Mouse (Mus musculus) gastrocnemius, postnatal 25 days (tissue): ENCODE results near the gene Rnf187. TPM values are rescaled to one million over a fixed set of nuclear protein-coding genes. Genes with fewer than 3 reads are reported as not detected.

Source experiments
- DNase-seq: peaks from one replicate; pipeline ENCODE4 v3.0.0; 2022
- long read RNA-seq, 2 experiments: library from polyadenylated mRNA; stranded (forward); transcript quantifications; one replicate each; pipeline ENCODE4 v2.0.0; 2021
- total RNA-seq, 2 experiments: library from RNA; stranded (reverse); gene quantifications; 1 replicate in 1 of 2; 2 replicates in 1 of 2; pipeline ENCODE4 v1.2.3; 2021

Rnf187 gene
- total RNA-seq: 100 to 1,000 TPM in 1 of 2 experiments, 10 to 100 TPM in 1; 99.3 to 105 TPM
- long read RNA-seq, experiment 1, transcript Rnf187-201 (4 exons, 1,949 nt): major isoform, 175 of 247 reads
- long read RNA-seq, experiment 1, partial matches to known transcripts: 13 of 247 reads
- long read RNA-seq, experiment 1, other reads (novel, unspliced or antisense): 59 of 247 reads
- long read RNA-seq, experiment 2, transcript Rnf187-201 (4 exons, 1,949 nt): major isoform, 285 of 347 reads
- long read RNA-seq, experiment 2, partial matches to known transcripts: 7 of 347 reads
- long read RNA-seq, experiment 2, other reads (novel, unspliced or antisense): 55 of 347 reads

GRCm38 (mm10) chr11:58938322-58939087 lies at the start of gene Rnf187:
TSS of gene Rnf187 (minus strand) at chr11:58938916.
- DNase-seq: peak; percentile 91

DNA sequence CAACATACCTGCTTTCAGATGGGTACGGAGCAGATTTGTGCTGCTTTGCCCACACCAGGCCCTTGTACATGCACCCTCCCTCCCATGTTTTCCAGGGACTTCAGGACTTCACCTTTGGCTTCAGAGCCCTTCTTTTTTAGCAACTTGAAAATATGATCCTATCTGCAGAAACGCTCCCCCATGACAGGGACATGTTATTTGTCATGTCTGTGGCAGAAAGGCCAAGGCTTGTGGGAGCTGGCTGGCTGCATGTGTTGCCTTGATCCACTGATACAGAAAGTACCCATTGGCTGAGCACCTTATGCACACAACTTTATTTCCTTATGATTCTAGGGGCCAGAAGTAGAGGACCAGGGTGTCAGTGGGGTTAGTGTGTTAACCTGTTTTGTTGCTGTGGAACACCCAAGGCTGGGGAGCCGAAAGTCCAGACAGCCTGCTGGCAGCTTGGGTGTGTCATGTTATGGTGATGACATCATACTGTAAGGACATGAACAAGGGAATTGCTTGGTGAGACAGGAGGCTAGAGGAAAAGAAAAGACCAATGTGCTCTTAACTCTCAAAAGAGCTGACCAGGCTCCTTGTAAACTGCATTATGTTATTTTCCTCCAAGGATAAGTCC lies 46.7 kb upstream of the Rnf187 start:
- DNase-seq: no peak

DNA sequence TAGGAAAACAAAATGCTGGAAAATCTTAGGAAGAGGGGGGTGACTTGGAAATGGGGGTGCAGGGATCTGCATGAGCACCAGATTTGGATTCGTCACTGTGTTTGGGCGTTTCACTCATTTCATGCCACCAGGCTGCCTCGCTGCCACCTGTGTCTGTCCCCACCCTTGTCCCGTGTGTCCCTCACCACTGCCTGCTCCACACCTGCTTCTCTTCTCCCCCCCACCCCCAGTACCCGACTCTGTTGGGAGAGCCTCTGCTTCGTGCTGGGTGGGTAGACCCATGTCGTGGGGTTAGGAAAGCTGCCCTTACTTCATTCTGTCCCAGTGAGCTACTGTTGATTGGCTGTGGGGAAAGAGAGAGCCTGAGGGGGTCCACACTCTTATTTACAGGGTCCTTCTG lies 45.9 kb upstream of the Rnf187 start:
- no peak for DNase-seq

- DNase-seq: no peak
Measured at GRCm38 (mm10) chr11:58983691-58984341, 45.1 kb upstream of the Rnf187 start.

GRCm38 (mm10) chr11:58982471-58983097 lies 43.9 kb upstream of the Rnf187 start:
- DNase-seq: no peak

- peak; percentile 87 for DNase-seq
Measured at GRCm38 (mm10) chr11:58981541-58982447, 43.1 kb upstream of the Rnf187 start.

DNA sequence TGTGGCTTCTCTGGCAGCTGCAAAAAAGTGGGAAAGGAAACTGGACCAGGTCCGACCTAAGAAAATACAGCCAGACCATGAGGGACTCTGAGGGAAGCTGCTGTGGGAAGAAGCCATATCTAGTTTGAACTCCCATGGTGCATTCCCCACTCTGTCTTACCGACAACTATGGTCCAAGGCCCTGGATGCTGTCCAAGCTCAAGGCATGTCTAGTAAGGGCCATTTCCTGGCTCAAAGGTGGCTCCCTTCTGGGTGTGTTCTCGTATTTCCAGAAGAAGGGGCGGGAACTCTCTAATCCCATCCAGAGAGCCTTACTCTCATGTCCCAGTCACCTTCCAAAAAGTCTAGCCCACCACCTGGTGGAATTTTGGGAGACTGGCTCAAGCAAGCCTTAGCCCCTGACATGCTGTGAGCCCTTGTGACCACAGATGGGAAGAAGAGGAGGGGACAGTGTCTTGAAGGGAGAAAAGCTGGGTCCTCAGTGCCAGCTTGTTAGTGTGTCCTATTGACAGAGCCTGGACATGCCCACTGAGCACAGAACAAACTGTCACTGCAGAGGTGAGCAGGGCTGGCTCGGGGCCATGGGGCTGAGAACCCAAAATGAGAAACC lies 41.8 kb upstream of the Rnf187 start:
- DNase-seq: no peak

- peak; percentile 58 for DNase-seq
Measured at GRCm38 (mm10) chr11:58979661-58980060, 40.9 kb upstream of the Rnf187 start.

GRCm38 (mm10) chr11:58979183-58979582 lies 40.5 kb upstream of the Rnf187 start:
- no peak for DNase-seq

GRCm38 (mm10) chr11:58978706-58979030 lies 40.0 kb upstream of the Rnf187 start:
- no peak for DNase-seq

DNA sequence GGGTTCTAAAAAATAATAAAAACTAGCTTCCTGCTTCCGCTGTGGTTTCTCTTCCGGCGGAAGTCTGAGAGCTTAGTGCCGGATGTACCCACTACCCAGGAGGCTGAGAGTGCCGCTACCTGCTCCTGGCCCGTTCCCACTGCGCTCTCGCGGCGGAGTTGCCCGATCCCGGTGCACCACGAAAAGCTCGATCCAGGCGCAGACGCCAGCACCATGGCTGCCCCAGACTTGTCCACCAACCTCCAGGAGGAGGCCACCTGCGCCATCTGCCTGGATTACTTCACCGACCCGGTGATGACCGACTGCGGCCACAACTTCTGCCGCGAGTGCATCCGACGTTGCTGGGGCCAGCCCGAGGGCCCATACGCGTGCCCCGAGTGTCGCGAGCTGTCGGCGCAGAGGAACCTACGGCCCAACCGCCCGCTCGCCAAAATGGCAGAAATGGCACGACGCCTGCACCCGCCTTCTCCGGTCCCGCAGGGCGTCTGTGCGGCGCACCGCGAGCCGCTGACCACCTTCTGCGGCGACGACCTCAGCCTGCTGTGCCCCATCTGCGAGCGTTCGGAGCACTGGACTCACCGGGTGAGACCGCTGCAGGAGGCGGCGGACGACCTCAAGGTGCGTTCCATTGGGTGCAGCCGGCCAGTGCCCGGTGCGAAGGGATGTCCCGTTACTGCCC lies 39.5 kb upstream of the Rnf187 start, which contains the start of gene Trim11:
Gene Trim11 (plus strand): TSS at position 67 of the 679 bp plus-strand sequence.
- peak; percentile 56 for DNase-seq

- DNase-seq: no peak
Measured at GRCm38 (mm10) chr11:58977607-58978026, 38.9 kb upstream of the Rnf187 start.

GRCm38 (mm10) chr11:58977150-58977549 lies 38.4 kb upstream of the Rnf187 start:
- DNase-seq: no peak

DNA sequence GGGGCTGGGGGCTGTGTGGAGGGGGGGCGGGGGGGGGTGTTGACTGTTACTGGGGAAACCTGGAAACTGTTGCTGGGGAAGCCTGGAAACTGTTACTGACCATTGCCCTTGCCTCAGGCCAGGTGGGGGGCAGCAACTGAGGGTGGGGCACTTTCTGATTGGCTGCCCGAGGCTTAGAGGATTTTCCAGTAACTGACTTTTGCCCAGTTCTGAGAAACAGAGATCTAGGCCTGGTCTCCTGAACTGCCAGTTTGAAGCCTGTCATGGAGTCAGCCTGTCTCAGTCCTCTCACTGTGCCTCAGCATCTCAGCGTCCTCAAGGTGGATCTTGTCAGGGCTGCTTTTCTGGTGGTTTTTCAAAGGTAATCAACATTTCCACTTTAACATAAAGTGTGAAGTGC lies 35.7 kb upstream of the Rnf187 start:
- no peak for DNase-seq

DNA sequence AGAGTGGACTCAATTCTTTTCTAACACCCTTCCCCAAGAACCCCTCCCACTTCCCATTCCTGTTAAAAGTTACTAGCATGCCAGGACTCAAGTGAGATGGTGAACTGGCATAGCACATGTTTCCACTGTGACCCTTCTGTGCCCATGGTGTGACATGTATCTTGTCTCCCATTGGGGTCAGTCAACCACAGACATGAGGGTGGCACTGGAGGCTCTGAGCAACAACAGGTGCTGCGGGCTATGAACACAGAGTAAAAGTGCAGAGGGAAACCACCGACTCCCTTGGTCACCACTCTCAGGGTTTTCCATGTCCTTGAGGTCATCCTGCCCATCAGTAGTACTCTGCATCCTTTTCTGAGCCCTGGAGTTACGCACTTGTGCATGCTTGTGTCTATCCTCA lies 33.1 kb upstream of the Rnf187 start:
- DNase-seq: no peak

- no peak for DNase-seq
Measured at GRCm38 (mm10) chr11:58970831-58971530, 32.3 kb upstream of the Rnf187 start.

GRCm38 (mm10) chr11:58969659-58970058 lies 30.9 kb upstream of the Rnf187 start:
- DNase-seq: no peak

GRCm38 (mm10) chr11:58969027-58969426 lies 30.3 kb upstream of the Rnf187 start:
- DNase-seq: no peak

GRCm38 (mm10) chr11:58968551-58968950 lies 29.8 kb upstream of the Rnf187 start:
- no peak for DNase-seq
